Mouse (Mus musculus) thymus, postnatal 36 days (tissue): Measurements from ENCODE around the gene Gm20388.

Source experiments
- DNase-seq, 2 experiments: peaks; one replicate each; pipeline ENCODE4 v3.0.0; 2022; ENCODE audit warnings: mixed read lengths in 2 of 2

Gene Gm20388

GRCm38 (mm10) chr8:121967977-121968376, 2057.3 kb downstream of the Gm20388 start:
- DNase-seq: no peak

GRCm38 (mm10) chr8:121968542-121968941, 2057.9 kb downstream of the Gm20388 start:
- peak in 1 of 2 experiments; percentile 32 for DNase-seq

GRCm38 (mm10) chr8:121970225-121970624, 2059.6 kb downstream of the Gm20388 start:
- no peak for DNase-seq

- no peak for DNase-seq
These were observed 2060.9 kb downstream of the Gm20388 start for GRCm38 (mm10) chr8:121971488-121972058.

GRCm38 (mm10) chr8:121973906-121974305, 2063.3 kb downstream of the Gm20388 start:
- DNase-seq: no peak

GRCm38 (mm10) chr8:121977819-121978590, 2067.4 kb downstream of the Gm20388 start:
- DNase-seq: no peak

- no peak for DNase-seq
These were observed 2068.0 kb downstream of the Gm20388 start for GRCm38 (mm10) chr8:121978670-121979069.

DNA sequence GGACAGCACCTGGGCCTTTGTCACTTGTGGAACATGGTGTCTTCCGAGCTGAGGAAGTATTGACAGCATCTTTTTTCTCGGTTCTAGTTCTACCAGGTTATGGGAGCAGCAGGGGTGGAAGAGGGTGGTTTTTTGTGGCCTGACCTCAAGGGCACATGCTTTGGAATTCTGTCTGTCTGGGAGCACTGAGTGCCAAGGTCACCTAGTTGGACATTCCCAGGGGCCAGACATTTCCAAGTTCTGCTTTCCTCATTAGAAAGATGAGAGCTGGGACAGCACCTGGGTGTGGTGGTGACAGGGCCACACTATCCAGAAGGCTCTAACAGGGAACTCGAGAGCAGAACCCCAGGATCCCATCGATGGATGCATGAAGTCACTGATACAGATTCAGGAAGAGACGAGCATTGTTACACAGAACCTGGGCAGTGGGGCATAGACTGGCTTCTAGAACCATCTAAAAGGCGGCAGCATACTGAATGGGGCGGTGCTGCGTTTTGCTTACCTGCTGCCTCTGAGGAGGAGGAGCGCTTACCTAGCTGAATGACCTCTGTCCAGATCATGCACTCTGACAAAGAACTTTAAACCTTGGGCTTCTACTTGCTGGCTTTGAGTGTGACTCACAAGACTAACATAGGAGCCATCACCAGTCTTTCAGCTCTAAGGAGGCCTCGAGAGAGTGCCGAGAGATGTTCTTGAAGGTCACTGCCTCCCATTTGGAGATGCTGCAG, 2070.3 kb downstream of the Gm20388 start:
- no peak for DNase-seq

DNA sequence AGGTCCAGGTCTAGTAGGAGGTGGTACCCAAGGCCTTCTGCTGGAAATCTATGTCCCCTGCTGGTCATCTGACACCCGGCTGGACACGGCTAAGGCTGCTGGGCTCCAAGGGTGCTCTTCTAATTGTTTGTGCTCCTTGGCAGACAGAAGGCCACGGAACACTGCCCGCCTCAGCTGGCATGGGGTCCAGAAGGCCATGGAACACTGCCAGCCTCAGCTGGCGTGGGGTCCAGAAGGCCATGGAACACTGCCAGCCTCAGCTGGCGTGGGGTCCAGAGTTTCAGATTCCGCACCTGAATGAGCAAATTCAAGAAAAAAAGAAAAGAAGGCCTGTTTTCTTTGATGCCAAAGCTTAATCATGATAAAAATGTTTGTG, 2070.9 kb downstream of the Gm20388 start:
- no peak for DNase-seq

- DNase-seq: no peak
These were observed 2075.0 kb downstream of the Gm20388 start for GRCm38 (mm10) chr8:121985673-121986072.

DNA sequence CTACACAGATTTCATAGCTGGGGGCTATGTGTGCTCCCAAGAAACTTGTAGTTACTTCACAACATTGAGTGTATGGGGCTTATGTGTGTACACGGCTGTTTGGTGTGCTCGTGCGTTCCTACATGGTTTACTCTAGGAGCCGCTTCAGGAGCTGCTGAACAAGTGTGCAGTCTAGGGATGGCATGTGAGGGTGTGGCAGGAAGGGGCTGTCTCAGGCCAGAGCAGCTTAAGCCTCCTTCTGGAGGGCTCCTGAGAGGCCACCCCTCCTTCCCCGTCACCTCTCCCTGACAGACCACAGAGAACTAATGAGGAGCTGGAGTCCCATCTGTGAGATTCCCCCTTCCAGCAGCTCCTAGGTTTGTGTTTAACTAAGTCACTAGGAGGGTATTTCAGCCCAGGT, 2077.3 kb downstream of the Gm20388 start:
- DNase-seq: no peak

GRCm38 (mm10) chr8:121990506-121991255, 2080.0 kb downstream of the Gm20388 start:
- no peak for DNase-seq

GRCm38 (mm10) chr8:121991611-121992010, 2081.0 kb downstream of the Gm20388 start:
- DNase-seq: no peak

DNA sequence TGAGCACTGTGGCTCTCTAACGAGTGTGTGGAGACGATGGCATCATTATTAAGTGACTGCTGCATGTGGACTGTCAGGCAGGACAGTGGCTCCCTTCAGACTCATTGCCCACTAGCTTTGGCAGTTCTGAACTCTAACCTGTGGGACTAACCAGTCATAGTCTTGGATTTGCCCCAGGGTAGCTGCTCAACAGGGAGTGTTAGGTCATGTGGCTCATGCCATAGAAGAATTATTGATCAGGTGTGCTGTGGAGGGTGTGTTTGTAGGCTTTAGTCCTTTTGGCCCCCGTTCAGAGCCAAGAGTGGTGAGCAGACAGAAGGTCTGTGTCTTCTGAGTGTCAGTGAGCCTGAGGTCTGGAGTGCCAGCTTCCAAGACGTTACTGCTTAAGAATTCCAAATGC, 2082.3 kb downstream of the Gm20388 start:
- no peak for DNase-seq

- no peak for DNase-seq
These were observed 2084.5 kb downstream of the Gm20388 start for GRCm38 (mm10) chr8:121995112-121995511.

- DNase-seq: no peak
These were observed 2085.3 kb downstream of the Gm20388 start for GRCm38 (mm10) chr8:121995895-121996294.

DNA sequence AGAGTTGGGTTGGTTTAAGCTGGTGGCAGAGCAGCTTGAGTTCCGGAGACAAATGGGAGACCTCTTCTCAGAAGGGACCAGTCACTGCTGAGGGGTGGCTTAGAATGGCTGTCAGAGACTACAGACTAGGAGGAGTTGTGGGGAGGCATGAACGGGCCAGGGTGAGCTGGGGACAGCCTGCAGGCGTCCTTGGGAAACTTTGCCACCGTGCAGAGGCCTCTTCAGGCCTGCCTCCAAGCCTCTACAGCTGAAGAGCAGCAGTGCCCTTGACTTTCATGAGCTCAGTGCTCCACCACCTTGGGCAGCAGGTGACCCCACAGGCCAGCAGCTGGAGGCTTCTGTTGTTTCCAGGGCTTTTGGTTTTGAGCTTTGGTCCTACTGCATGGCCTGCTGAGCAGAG, 2088.0 kb downstream of the Gm20388 start:
- no peak for DNase-seq

DNA sequence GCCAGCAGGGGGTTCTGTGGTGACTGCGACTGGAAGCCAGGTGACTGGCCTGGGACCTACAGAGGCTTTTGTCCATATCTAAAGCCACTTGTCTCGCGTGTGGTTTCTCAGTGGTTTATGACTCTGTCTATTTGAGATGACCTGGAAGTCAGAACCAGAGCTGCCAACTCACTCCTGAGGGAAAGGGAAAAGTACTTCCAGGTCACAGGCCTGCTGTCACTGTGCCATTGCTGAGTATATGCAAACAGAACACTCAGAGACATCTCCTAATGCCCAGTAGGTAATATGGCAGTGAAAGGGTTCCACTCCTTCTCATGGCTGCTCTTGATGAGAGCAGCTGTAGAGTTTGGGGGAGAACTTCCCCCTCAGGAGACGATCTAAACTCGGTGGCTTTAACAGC, 2088.6 kb downstream of the Gm20388 start:
- DNase-seq: no peak

DNA sequence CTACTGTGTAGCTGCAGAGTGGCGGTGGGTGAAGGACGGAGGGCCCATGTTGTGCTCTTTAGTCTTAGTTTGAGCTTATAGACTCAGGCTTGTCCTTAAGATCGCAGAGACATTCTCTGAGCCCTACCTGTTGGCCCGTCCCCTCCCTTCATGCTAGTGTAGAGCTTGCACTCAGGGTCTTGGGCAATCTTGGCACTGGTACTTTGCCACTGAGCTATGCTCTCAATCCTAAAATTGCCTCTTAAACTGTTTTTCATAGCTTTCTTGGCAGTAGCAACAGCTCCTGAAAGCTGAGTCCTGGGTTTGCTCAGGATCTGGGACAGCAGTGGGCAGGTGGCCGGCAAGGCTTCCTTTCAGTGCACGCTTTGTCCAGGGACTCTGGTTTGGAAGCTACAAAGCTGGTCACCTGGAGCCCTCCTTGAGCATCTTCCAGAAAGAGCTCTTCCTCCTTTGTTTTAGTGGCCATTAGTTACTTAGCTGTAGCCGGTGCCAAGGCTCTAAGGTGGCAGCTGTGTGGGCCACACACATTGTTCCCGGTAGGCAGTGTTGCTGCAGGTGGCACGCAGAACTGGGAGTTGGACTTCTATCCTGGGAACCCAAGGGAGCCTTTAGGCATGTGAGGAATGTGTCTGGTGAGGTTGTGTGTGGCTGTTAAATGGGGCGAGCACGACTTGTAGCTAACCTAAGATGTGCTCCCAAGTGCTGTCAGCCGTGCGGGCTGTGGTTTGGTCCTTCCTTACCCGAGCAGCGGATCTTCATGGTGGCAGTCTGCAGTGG, 2090.9 kb downstream of the Gm20388 start:
- DNase-seq: no peak

DNA sequence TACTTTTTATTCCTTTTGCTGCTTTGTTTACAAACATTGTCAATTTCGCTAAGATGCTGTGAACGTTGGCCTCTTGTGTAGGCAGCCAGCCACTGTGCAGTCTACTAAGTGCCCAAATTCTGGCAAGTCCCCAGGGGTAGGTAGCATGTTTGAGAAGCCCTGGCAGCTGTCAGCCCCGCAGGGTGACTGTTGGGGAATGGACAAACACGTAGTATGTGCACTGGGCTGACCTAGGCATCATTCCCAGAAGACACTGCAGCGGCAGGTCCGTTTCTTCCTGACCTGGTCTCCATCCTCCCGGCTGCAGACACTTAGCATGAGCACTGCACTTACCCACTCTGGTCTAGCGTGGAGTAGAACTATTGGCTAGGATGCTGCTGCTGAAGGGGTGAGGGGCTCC, 2093.0 kb downstream of the Gm20388 start:
- no peak for DNase-seq

DNA sequence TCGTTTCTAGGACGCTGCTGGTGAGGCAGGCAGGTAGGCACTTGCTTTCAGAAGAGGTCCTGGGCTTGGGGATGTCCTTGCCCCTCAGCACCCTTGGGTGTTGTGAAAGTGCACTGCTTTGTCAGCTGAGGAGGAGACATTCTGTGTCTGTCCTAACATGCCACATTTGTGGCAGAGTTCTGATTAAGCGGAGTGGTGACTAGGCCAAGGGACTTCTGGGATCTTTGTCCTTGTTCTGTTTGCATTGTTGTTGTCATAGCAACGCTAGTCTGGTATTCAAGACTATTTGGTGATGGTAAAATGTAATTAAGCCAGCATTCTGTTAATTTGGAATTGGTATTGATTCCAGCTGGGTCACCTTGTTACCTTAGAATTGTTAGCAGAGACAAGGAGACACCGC, 2093.5 kb downstream of the Gm20388 start:
- DNase-seq: no peak

DNA sequence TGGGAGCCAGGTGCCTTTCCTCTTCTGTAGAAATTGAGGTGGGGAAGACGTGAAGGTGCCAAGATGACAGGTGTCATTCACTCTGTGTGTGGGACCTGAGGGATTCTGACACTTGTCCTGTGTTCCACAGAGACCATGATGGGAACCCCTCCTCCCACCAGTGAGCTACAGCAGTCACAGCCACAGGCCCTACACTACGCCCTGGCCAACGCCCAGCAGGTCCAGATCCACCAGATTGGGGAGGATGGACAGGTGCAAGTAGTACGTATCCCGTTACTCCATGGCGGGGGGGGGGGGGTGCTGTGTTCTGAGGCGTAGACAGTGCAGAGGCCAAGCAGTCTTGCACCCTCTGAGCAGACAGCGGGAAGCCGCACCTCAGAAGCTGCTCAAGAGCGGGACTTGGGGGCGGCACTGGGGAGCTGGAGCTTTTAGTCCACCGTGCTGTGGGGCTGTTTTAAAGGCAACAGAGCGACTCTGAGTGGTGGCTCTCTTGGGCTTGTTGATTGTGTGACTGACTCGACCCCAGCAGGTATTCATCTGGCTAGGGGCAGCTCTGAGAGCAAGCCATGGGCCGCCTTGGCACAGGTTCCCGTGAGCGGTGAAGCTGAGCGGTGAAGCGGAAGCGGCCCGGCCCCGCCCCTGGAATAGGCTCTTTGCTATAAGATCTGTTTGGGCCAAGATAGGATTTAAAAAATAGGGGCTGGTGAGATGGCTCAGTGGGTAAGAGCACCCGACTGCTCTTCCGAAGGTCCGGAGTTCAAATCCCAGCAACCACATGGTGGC, 2095.0 kb downstream of the Gm20388 start:
- no peak for DNase-seq
